Mouse (Mus musculus) ES-E14 (cell line): Measurements from ENCODE around the gene Lpgat1. TPM values are rescaled to one million over a fixed set of nuclear protein-coding genes. Genes with fewer than 3 reads are reported as not detected.

Experiments
- DNase-seq: peaks from one replicate; pipeline ENCODE4 v3.0.0-alpha.2; 2013; ENCODE audit warnings: low read depth, low spot score
- H3K27ac ChIP-seq: 2 replicates; pipeline ENCODE4 v1.5.1; 2012; ENCODE audit warnings: low read depth, mild to moderate bottlenecking, low read length, moderate library complexity, mixed read lengths; ENCODE audit not compliant: poor library complexity, insufficient read depth, severe bottlenecking
- H3K36me3 ChIP-seq: 2 replicates; pipeline ENCODE4 v1.6.1; 2012; ENCODE audit warnings: mild to moderate bottlenecking, low read length, moderate library complexity, mixed read lengths; ENCODE audit not compliant: control insufficient read depth, poor library complexity, insufficient read depth, severe bottlenecking
- H3K4me1 ChIP-seq, 2 experiments: fragments of 150-350 bp in 1 of 2; sonication (generic) in 1 of 2; 2 replicates each; pipeline ENCODE4 v1.6.1; 2012; ENCODE audit warnings: low read length in 2 of 2, mild to moderate bottlenecking in 1 of 2, mixed read lengths in 1 of 2; ENCODE audit not compliant: control insufficient read depth in 2 of 2, insufficient read depth in 2 of 2, poor library complexity in 1 of 2
- H3K4me3 ChIP-seq, 2 experiments: fragments of 150-350 bp in 1 of 2; sonication (generic) in 1 of 2; 2 replicates each; pipeline ENCODE4 v1.5.1; 2012; ENCODE audit warnings: low read length in 2 of 2, low read depth in 1 of 2, mild to moderate bottlenecking in 1 of 2, mixed read lengths in 1 of 2; ENCODE audit not compliant: insufficient read depth in 1 of 2, poor library complexity in 1 of 2, severe bottlenecking in 1 of 2
- H3K9ac ChIP-seq: 2 replicates; pipeline ENCODE4 v1.6.1; 2012; ENCODE audit warnings: low read depth, mild to moderate bottlenecking, low read length, mixed read lengths; ENCODE audit not compliant: poor library complexity, insufficient read depth, severe bottlenecking
- H3K9me3 ChIP-seq: fragments of 150-350 bp; sonication (generic); 2 replicates; pipeline ENCODE4 v1.6.1; 2012; ENCODE audit warnings: low read depth, mild to moderate bottlenecking, low read length; ENCODE audit not compliant: control insufficient read depth, insufficient read depth
- CHD2 ChIP-seq: IDR thresholded peaks from 2 replicates; pipeline ENCODE4 v1.6.1; 2014; ENCODE audit warnings: mild to moderate bottlenecking, low read depth, low read length, inconsistent platforms
- HCFC1 ChIP-seq: IDR thresholded peaks from 2 replicates; pipeline ENCODE4 v1.6.1; 2012; ENCODE audit warnings: low read length, inconsistent platforms, borderline replicate concordance; ENCODE audit not compliant: insufficient read depth
- MAFK ChIP-seq: IDR thresholded peaks from 2 replicates; pipeline ENCODE4 v1.6.1; 2014; ENCODE audit warnings: mild to moderate bottlenecking, low read depth, low read length, inconsistent platforms; ENCODE audit not compliant: insufficient read depth
- ZC3H11A ChIP-seq: IDR thresholded peaks from 2 replicates; pipeline ENCODE4 v1.6.1; 2012; ENCODE audit warnings: low read depth, mild to moderate bottlenecking, inconsistent platforms, low read length, borderline replicate concordance
- ZNF384 ChIP-seq: IDR thresholded peaks from 2 replicates; pipeline ENCODE4 v1.6.1; 2012; ENCODE audit warnings: low read depth, low read length, inconsistent platforms
- in situ Hi-C, 2 experiments: fragments of 600-800 bp; cut with MboI; formaldehyde crosslinking; loops; one replicate each; pipeline ENCODE4 v1.15.1; 2025; ENCODE audit warnings: low sequenced_read_pairs in 2 of 2, inconsistent platforms in 1 of 2; ENCODE audit not compliant: unreplicated experiment in 2 of 2
- total RNA-seq: library from RNA; depleted of rRNA; stranded (reverse); fragments of 300-350 nt; gene quantifications from 2 replicates; pipeline ENCODE4 v1.2.3, GENCODE M21; 2012

Lpgat1 gene
- total RNA-seq, 1 experiment, result 20.7 TPM

DNA sequence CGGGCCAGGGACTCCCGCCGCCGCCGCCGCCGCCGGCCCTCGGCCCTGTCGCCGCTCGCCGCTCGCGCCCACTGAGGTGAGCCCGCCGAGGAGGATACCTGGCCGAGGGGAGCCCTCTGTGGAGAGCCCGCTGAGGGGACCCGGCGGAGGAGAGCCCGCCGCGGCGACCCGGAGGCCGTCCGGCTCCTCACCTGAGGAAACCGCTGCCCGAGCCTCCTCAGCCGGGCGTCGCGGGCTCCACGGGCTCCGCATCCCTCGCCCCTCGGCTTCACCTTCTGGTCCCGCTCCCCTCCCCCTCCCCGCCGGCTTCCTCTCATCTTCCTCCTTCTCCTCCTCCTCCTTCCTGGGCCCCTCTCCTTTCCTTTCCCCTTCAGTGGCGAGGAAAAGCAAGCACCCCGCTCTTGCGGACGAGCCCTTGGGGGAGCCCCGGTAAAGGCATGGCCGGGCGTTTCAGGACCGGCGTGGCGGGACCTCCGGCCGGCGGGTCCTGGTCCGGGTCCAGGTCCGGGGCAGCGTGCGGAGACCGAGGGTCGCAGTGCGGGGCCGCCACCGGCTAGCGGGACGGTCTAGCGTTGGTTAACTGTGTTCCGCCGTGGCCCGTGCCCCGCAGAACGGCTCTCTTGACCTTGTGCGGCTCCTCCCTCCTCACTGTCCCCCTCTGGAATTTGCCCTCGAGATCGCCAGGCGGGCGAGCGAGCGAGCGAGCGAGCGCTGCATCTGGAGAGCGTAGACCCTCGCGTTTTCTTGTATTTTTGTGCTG lies 1.1 kb downstream of the Lpgat1 start:
- no peak overlapping the region for H3K27ac ChIP-seq
- H3K4me1 ChIP-seq, result 0 out of 4 replicates have a peak, but pooled peaks cover 0 to 2% of the 10 kb centered on the region in 2 experiments
- no peaks in the 10 kb centered on the region for H3K9me3 ChIP-seq
- peak overlapping the region; percentile 92 for H3K9ac ChIP-seq
- H3K36me3 ChIP-seq, result no peaks in the 10 kb centered on the region; the same call in 1 of the 2 replicates
- no peak for DNase-seq
- H3K4me3 ChIP-seq, result peak overlapping the region; percentile 91 to 95
- in situ Hi-C loops, result no loop called here
- TF ChIP-seq HCFC1 (no peak), CHD2 (no peak), ZNF384 (no peak), ZC3H11A (no peak), MAFK (no peak)

GRCm38 (mm10) chr1:191719326-191719725 lies 1.7 kb downstream of the Lpgat1 start:
- Histone ChIP-seq H3K27ac (no peak overlapping the region), H3K4me1 (0 out of 4 replicates have a peak, but pooled peaks cover 0 to 2% of the 10 kb centered on the region in 2 experiments), H3K4me3 (peak overlapping the region; percentile 91 to 95), H3K36me3 (no peaks in the 10 kb centered on the region; the same call in 1 of the 2 replicates), H3K9me3 (no peaks in the 10 kb centered on the region), H3K9ac (peak overlapping the region; percentile 92)
- in situ Hi-C loops, result no loop called here
- DNase-seq, result no peak
- TF ChIP-seq MAFK (no peak), ZC3H11A (no peak), HCFC1 (no peak), CHD2 (no peak), ZNF384 (no peak)

GRCm38 (mm10) chr1:191720419-191720818 lies 2.8 kb downstream of the Lpgat1 start:
- H3K4me1 ChIP-seq, result 0 out of 4 replicates have a peak, but pooled peaks cover 0 to 2% of the 10 kb centered on the region in 2 experiments
- H3K9ac ChIP-seq, result no peak overlapping the region
- in situ Hi-C loops, result no loop called here
- TF ChIP-seq MAFK, result no peak
- TF ChIP-seq ZC3H11A, result no peak
- no peak for TF ChIP-seq CHD2
- TF ChIP-seq HCFC1, result no peak
- no peak for TF ChIP-seq ZNF384
- no peak overlapping the region for H3K4me3 ChIP-seq
- no peak for DNase-seq
- H3K27ac ChIP-seq, result no peak overlapping the region
- H3K36me3 ChIP-seq, result no peaks in the 10 kb centered on the region; the same call in 1 of the 2 replicates
- no peaks in the 10 kb centered on the region for H3K9me3 ChIP-seq

GRCm38 (mm10) chr1:191722706-191723105 lies 5.1 kb downstream of the Lpgat1 start:
- TF ChIP-seq HCFC1, result no peak
- TF ChIP-seq ZC3H11A, result no peak
- no peak for TF ChIP-seq CHD2
- no peak for TF ChIP-seq ZNF384
- no peak for TF ChIP-seq MAFK
- no peak overlapping the region for H3K4me3 ChIP-seq
- H3K9ac ChIP-seq, result no peak overlapping the region
- in situ Hi-C loops, result no loop called here
- H3K36me3 ChIP-seq, result no peaks in the 10 kb centered on the region; the same call in 1 of the 2 replicates
- no peak for DNase-seq
- H3K4me1 ChIP-seq, result 0 out of 4 replicates have a peak, but pooled peaks cover 0 to 2% of the 10 kb centered on the region in 2 experiments
- H3K9me3 ChIP-seq, result no peaks in the 10 kb centered on the region
- H3K27ac ChIP-seq, result no peak overlapping the region
